Mouse (Mus musculus) myocyte (in vitro differentiated cells): ENCODE measurements around the gene Cd9.

Experiments used
- MAX ChIP-seq: IDR thresholded peaks from one replicate; pipeline ENCODE4 v1.6.1; 2011; ENCODE audit warnings: low read depth, mild to moderate bottlenecking, control low read depth
- POLR2A ChIP-seq: IDR thresholded peaks from one replicate; pipeline ENCODE4 v1.6.1; 2011; ENCODE audit warnings: low read depth, mild to moderate bottlenecking, control low read depth, moderate library complexity; ENCODE audit not compliant: insufficient read length
- POLR2AphosphoS2 ChIP-seq: IDR thresholded peaks from one replicate; pipeline ENCODE4 v1.6.1; 2011; ENCODE audit warnings: low read depth, control low read depth; ENCODE audit not compliant: insufficient read length
- REST ChIP-seq: IDR thresholded peaks from one replicate; pipeline ENCODE4 v1.6.1; 2011; ENCODE audit warnings: mild to moderate bottlenecking, control low read depth, moderate library complexity; ENCODE audit not compliant: insufficient read depth, insufficient read length
- TCF12 ChIP-seq: IDR thresholded peaks from one replicate; pipeline ENCODE4 v1.6.1; 2011; ENCODE audit warnings: mild to moderate bottlenecking, control low read depth; ENCODE audit not compliant: poor library complexity, insufficient read depth, severe bottlenecking
- TCF3 ChIP-seq: IDR thresholded peaks from one replicate; pipeline ENCODE4 v1.6.1; 2011; ENCODE audit warnings: low read depth, control low read depth; ENCODE audit not compliant: insufficient read length
- USF1 ChIP-seq: IDR thresholded peaks from one replicate; pipeline ENCODE4 v1.6.1; 2011; ENCODE audit warnings: low read depth, mild to moderate bottlenecking, control low read depth, moderate library complexity

- TF ChIP-seq MAX (no peak), POLR2AphosphoS2 (no peak), POLR2A (peak; percentile 13), USF1 (no peak), REST (no peak), TCF12 (no peak), TCF3 (no peak)
Measured at GRCm38 (mm10) chr6:125467301-125467715, 27.3 kb downstream of the Cd9 start.
